Comparison of ENCODE assay signal across 8 mouse cellular contexts in genomic region chr5:134456503-134456962, GRCm38 (mm10). TPM values are rescaled to one million over a fixed set of nuclear protein-coding genes. Genes with fewer than 3 reads are reported as not detected.
DNase-seq lines count a peak whose midpoint lies in the region; ATAC-seq and TF ChIP-seq lines count a peak whose summit lies in the region.

Gene Gtf2ird1 (minus strand): TSS chr5:134456716.

- WGBS in liver, postnatal 0 days (ENCODE audit: insufficient replicate concordance), result 2% methylated on average over 40 of the region's 44 CpGs
- 1% methylated on average over 42 of the region's 44 CpGs for WGBS in neural tube, embryonic 15.5 days

- TF ChIP-seq CTCF in liver, postnatal 0 days (IDR thresholded peaks at IDR 0.05; ENCODE audit: low read depth), result no peak

- intact Hi-C loops in heart, postnatal 36 days (cut with DNase I), result no loop called here

- H3K27me3 ChIP-seq in liver, postnatal 0 days (ENCODE audit: insufficient read depth, low read length), result no peaks in the 10 kb centered on the region
- no peaks in the 10 kb centered on the region for H3K27me3 ChIP-seq in neural tube, embryonic 15.5 days (replicated peaks)

- ATAC-seq in liver, postnatal 0 days, result peak; percentile 87
- peak; percentile 84 for ATAC-seq in neural tube, embryonic 15.5 days (ENCODE audit: low FRiP score)

- H3K4me1 ChIP-seq in ES-E14 (ENCODE audit: control insufficient read depth in 2 of 2, insufficient read depth in 2 of 2, low read length in 2 of 2, poor library complexity in 1 of 2), result peaks cover 2 to 7% of the 10 kb centered on the region in 2 experiments; a peak in 2 of 4 replicates
- peaks cover 20% of the 10 kb centered on the region for H3K4me1 ChIP-seq in liver, postnatal 0 days (ENCODE audit: insufficient read depth)
- H3K4me1 ChIP-seq in neural tube, embryonic 15.5 days, result peaks cover 27% of the 10 kb centered on the region

- peak within 1 kb of the TSS; percentile 98 for H3K4me2 ChIP-seq in liver, postnatal 0 days (ENCODE audit: low read depth, low read length)
- peak within 1 kb of the TSS; percentile 91 for H3K4me2 ChIP-seq in neural tube, embryonic 15.5 days

- H3K27ac ChIP-seq in ES-E14 (ENCODE audit: insufficient read depth, low read depth, low read length, poor library complexity, severe bottlenecking), result peak within 1 kb of the TSS; percentile 73
- peak within 1 kb of the TSS; percentile 74 for H3K27ac ChIP-seq in liver, postnatal 0 days (ENCODE audit: low read depth)
- H3K27ac ChIP-seq in neural tube, embryonic 15.5 days (replicated peaks), result peak within 1 kb of the TSS; percentile 86

- no peaks in the 10 kb centered on the region; the same call in 1 of the 2 replicates for H3K9me3 ChIP-seq in ES-E14 (ENCODE audit: control insufficient read depth, insufficient read depth, low read depth, low read length)
- no peaks in the 10 kb centered on the region for H3K9me3 ChIP-seq in liver, postnatal 0 days (ENCODE audit: low read length)
- H3K9me3 ChIP-seq in neural tube, embryonic 15.5 days (replicated peaks), result no peaks in the 10 kb centered on the region

- peak within 1 kb of the TSS; percentile 80 for H3K9ac ChIP-seq in ES-E14 (ENCODE audit: insufficient read depth, low read depth, low read length, poor library complexity, severe bottlenecking)
- H3K9ac ChIP-seq in liver, postnatal 0 days (replicated peaks), result peak within 1 kb of the TSS; percentile 80
- peak within 1 kb of the TSS; percentile 82 for H3K9ac ChIP-seq in neural tube, embryonic 15.5 days (replicated peaks)

- H3K36me3 ChIP-seq in ES-E14 (ENCODE audit: control insufficient read depth, insufficient read depth, low read length, poor library complexity, severe bottlenecking), result peaks cover 3% of the 10 kb centered on the region; the same call in 1 of the 2 replicates
- H3K36me3 ChIP-seq in liver, postnatal 0 days (replicated peaks; ENCODE audit: insufficient read depth, low read length), result no peaks in the 10 kb centered on the region; the same call in 1 of the 2 replicates
- peaks cover 6% of the 10 kb centered on the region; the same call in 1 of the 2 replicates for H3K36me3 ChIP-seq in neural tube, embryonic 15.5 days

- TF ChIP-seq EP300 in liver, postnatal 0 days (IDR thresholded peaks at IDR 0.05; ENCODE audit: low read depth), result no peak

- peak; percentile 39 for DNase-seq in ES-E14 (ENCODE audit: low read depth, low spot score)
- DNase-seq in cerebellum, adult 11-12 months, result peak; percentile 79
- peak; percentile 70 for DNase-seq in forelimb bud, embryonic 11.5 days (ENCODE audit: low read depth, low spot score)
- peak; percentile 65 to 69 for DNase-seq in heart, postnatal 36 days
- DNase-seq in layer of hippocampus, adult 18-20 months (ENCODE audit: low spot score in 2 of 2), result peak; percentile 76 to 82
- peak; percentile 76 for DNase-seq in liver, postnatal 0 days
- DNase-seq in thymus, postnatal 25 days, result peak; percentile 67

- in situ Hi-C loops in ES-E14 (cut with MboI; ENCODE audit: low sequenced_read_pairs in 2 of 2, unreplicated experiment in 2 of 2), result no loop called here

- H3K4me3 ChIP-seq in ES-E14 (ENCODE audit: insufficient read depth in 1 of 2, low read depth in 1 of 2, low read length in 2 of 2, poor library complexity in 1 of 2, severe bottlenecking in 1 of 2), result peak within 1 kb of the TSS; percentile 62 to 78
- peak within 1 kb of the TSS; percentile 70 for H3K4me3 ChIP-seq in liver, postnatal 0 days (ENCODE audit: low read depth, low read length)
- peak within 1 kb of the TSS; percentile 82 for H3K4me3 ChIP-seq in neural tube, embryonic 15.5 days (replicated peaks)

TF ChIP-seq in ES-E14, 5 proteins besides CTCF, POLR2A, EP300 and RAD21:
- TF ChIP-seq CHD2 (IDR thresholded peaks at IDR 0.05; ENCODE audit: low read depth, low read length) (no peak), ZNF384 (IDR thresholded peaks at IDR 0.05; ENCODE audit: low read depth, low read length) (no peak), HCFC1 (IDR thresholded peaks at IDR 0.05; ENCODE audit: borderline replicate concordance, insufficient read depth, low read length) (no peak)
TF ChIP-seq in ES-E14: peak in this region for 0.

RNA-seq across cellular contexts. Expression of gene Gtf2ird1, which starts in this region (rescaled TPM):
- total RNA-seq in ES-E14 (2012; rRNA removed), result 63.5 and 118 TPM in 2 replicates
- 10 to 100 TPM; 23.4 to 26.9 TPM for total RNA-seq in heart, postnatal 36 days (2021)
- total RNA-seq in layer of hippocampus, adult 18-20 months (2021), result 10 to 100 TPM; 19.8 to 27.3 TPM
- polyA plus RNA-seq in liver, postnatal 0 days (2015; fragmentation: Nextera tagmentation; extraction: Ambion mirVana), result 10.0 and 11.0 TPM in 2 replicates
- polyA plus RNA-seq in neural tube, embryonic 15.5 days (2015; fragmentation: Nextera tagmentation; extraction: Ambion mirVana), result 62.6 and 64.9 TPM in 2 replicates

Comparison
In these comparisons a context has a peak if more than half of its experiments do, and no peak if none do; other contexts are left out.
1. Peak in every context shown above with its lines: DNase-seq, ATAC-seq, H3K4me3 ChIP-seq and H3K27ac ChIP-seq.